Comparison of ENCODE assay signal across 8 mouse cellular contexts in genomic region chr17:34186885-34187260, GRCm38 (mm10). TPM values are rescaled to one million over a fixed set of nuclear protein-coding genes. Genes with fewer than 3 reads are reported as not detected.
DNase-seq lines count a peak whose midpoint lies in the region; ATAC-seq and TF ChIP-seq lines count a peak whose summit lies in the region.

No protein-coding gene starts in this region.

- H3K36me3 ChIP-seq in hindbrain, embryonic 14.5 days (replicated peaks; ENCODE audit: control insufficient read depth, insufficient read depth), result no peaks in the 10 kb centered on the region
- no peaks in the 10 kb centered on the region for H3K36me3 ChIP-seq in midbrain, embryonic 11.5 days (ENCODE audit: control insufficient read depth, insufficient read depth, low read length)

- H3K4me1 ChIP-seq in bone marrow, adult 2 months (ENCODE audit: control insufficient read depth, insufficient read depth, low read length), result peaks cover 2% of the 10 kb centered on the region
- H3K4me1 ChIP-seq in hindbrain, embryonic 14.5 days (replicated peaks; ENCODE audit: control insufficient read depth, insufficient read depth, low read length), result peaks cover 13% of the 10 kb centered on the region
- peaks cover 11% of the 10 kb centered on the region for H3K4me1 ChIP-seq in midbrain, embryonic 11.5 days (ENCODE audit: control insufficient read depth, insufficient read depth, low read length)

- under 1% methylated on average over 14 of the region's 14 CpGs for WGBS in bone marrow, adult 2 months
- 5% methylated on average over 14 of the region's 14 CpGs for WGBS in hindbrain, embryonic 14.5 days
- WGBS in midbrain, embryonic 11.5 days, result 5% methylated on average over 14 of the region's 14 CpGs

- peaks cover 57% of the 10 kb centered on the region for H3K27me3 ChIP-seq in hindbrain, embryonic 14.5 days (ENCODE audit: control insufficient read depth, insufficient read depth, low read length)
- H3K27me3 ChIP-seq in midbrain, embryonic 11.5 days (ENCODE audit: control insufficient read depth, insufficient read depth, low read length), result peaks cover 38% of the 10 kb centered on the region

- H3K4me3 ChIP-seq in bone marrow, adult 2 months (replicated peaks; ENCODE audit: control insufficient read depth, low read depth, low read length), result peak overlapping the region; percentile 97
- H3K4me3 ChIP-seq in hindbrain, embryonic 14.5 days (replicated peaks; ENCODE audit: low read length), result peak overlapping the region; percentile 36
- peak overlapping the region; percentile 30 for H3K4me3 ChIP-seq in midbrain, embryonic 11.5 days (ENCODE audit: low read depth, low read length)

- no peak for TF ChIP-seq POLR2A in bone marrow, adult 2 months (IDR thresholded peaks at IDR 0.05; ENCODE audit: borderline replicate concordance, control insufficient read depth, low read depth, low read length)

- H3K9ac ChIP-seq in hindbrain, embryonic 14.5 days, result peak overlapping the region; percentile 32; the same call in 1 of the 2 replicates
- H3K9ac ChIP-seq in midbrain, embryonic 11.5 days (ENCODE audit: low read length), result peak overlapping the region; percentile 33

- no peak for ATAC-seq in hindbrain, embryonic 14.5 days (ENCODE audit: low FRiP score)
- no peak for ATAC-seq in midbrain, embryonic 11.5 days (ENCODE audit: low FRiP score)

- peak overlapping the region; percentile 77 for H3K4me2 ChIP-seq in hindbrain, embryonic 14.5 days (replicated peaks)
- H3K4me2 ChIP-seq in midbrain, embryonic 11.5 days, result peak overlapping the region; percentile 55

- TF ChIP-seq CTCF in bone marrow, adult 2 months (IDR thresholded peaks at IDR 0.05; ENCODE audit: control insufficient read depth, insufficient read depth, low read length), result no peak

- no peaks in the 10 kb centered on the region for H3K9me3 ChIP-seq in hindbrain, embryonic 14.5 days (ENCODE audit: control insufficient read depth, low read length)
- H3K9me3 ChIP-seq in midbrain, embryonic 11.5 days (ENCODE audit: control insufficient read depth, low read length), result no peaks in the 10 kb centered on the region

- H3K27ac ChIP-seq in bone marrow, adult 2 months (ENCODE audit: control insufficient read depth, insufficient read depth, low read depth, low read length, poor library complexity), result peak overlapping the region; percentile 94
- no peak overlapping the region for H3K27ac ChIP-seq in hindbrain, embryonic 14.5 days
- H3K27ac ChIP-seq in midbrain, embryonic 11.5 days (ENCODE audit: low read depth, low read length), result no peak overlapping the region

- peak; percentile 57 for DNase-seq in heart, adult 8-10 months (ENCODE audit: low spot score)
- DNase-seq in heart, postnatal 4 days, result no peak
- no peak for DNase-seq in hindbrain, embryonic 14.5 days (ENCODE audit: low spot score)
- DNase-seq in midbrain, embryonic 11.5 days (ENCODE audit: low spot score, missing footprints), result no peak
- DNase-seq in cerebellum, postnatal 4 days (ENCODE audit: low spot score in 2 of 2), result no peak
- no peak for DNase-seq in urinary bladder, postnatal 36 days (ENCODE audit: low spot score in 2 of 2)
- no peak for DNase-seq in kidney, postnatal 14 days

RNA-seq across cellular contexts. Expression of gene Tap1, which starts 0.5 kb away (rescaled TPM):
- total RNA-seq in heart, adult 8-10 months (2022), result 1 to 10 TPM; 4.4 to 5.6 (median 4.7) TPM
- total RNA-seq in heart, postnatal 4 days (2021), result 1 to 10 TPM; 4.8 to 5.4 TPM
- 34.1 and 55.9 TPM in 2 replicates for polyA plus RNA-seq in bone marrow, adult 2 months (2011; ENCODE audit: insufficient read depth, insufficient read length, low replicate concordance, missing spikeins)
- 2.2 and 2.6 TPM in 2 replicates for polyA plus RNA-seq in hindbrain, embryonic 14.5 days (2014; fragmentation: Nextera tagmentation; extraction: Ambion mirVana)
- 0.77 and 1.7 TPM in 2 replicates for polyA plus RNA-seq in midbrain, embryonic 11.5 days (2014; fragmentation: Nextera tagmentation; extraction: Ambion mirVana)

RNA-seq across cellular contexts. Expression of gene Psmb9, which starts 0.7 kb away (rescaled TPM):
- total RNA-seq in heart, adult 8-10 months (2022), result 10 to 100 TPM in 2 of 4 experiments, 1 to 10 TPM in 2; 6.9 to 12.9 (median 8.7) TPM
- 1 to 10 TPM; 2.5 to 3.8 TPM for total RNA-seq in heart, postnatal 4 days (2021)
- polyA plus RNA-seq in bone marrow, adult 2 months (2011; ENCODE audit: insufficient read depth, insufficient read length, low replicate concordance, missing spikeins), result 111 and 156 TPM in 2 replicates
- 0.95 and 1.2 TPM in 2 replicates for polyA plus RNA-seq in hindbrain, embryonic 14.5 days (2014; fragmentation: Nextera tagmentation; extraction: Ambion mirVana)
- 1.0 and 1.3 TPM in 2 replicates for polyA plus RNA-seq in midbrain, embryonic 11.5 days (2014; fragmentation: Nextera tagmentation; extraction: Ambion mirVana)

RNA-seq across cellular contexts. Expression of gene Psmb8, which starts 10.6 kb away (rescaled TPM):
- 10 to 100 TPM; 10.7 to 15.1 (median 12.8) TPM for total RNA-seq in heart, adult 8-10 months (2022)
- total RNA-seq in heart, postnatal 4 days (2021), result 1 to 10 TPM; 3.7 to 7.0 TPM
- polyA plus RNA-seq in bone marrow, adult 2 months (2011; ENCODE audit: insufficient read depth, insufficient read length, low replicate concordance, missing spikeins), result 35.3 and 68.8 TPM in 2 replicates
- 3.6 and 3.8 TPM in 2 replicates for polyA plus RNA-seq in hindbrain, embryonic 14.5 days (2014; fragmentation: Nextera tagmentation; extraction: Ambion mirVana)
- polyA plus RNA-seq in midbrain, embryonic 11.5 days (2014; fragmentation: Nextera tagmentation; extraction: Ambion mirVana), result 1.8 and 2.1 TPM in 2 replicates

RNA-seq across cellular contexts. Expression of gene Tap2, which starts 16.5 kb away (rescaled TPM):
- total RNA-seq in heart, adult 8-10 months (2022), result 10 to 100 TPM; 21.4 to 25.3 (median 24.6) TPM
- total RNA-seq in heart, postnatal 4 days (2021), result 10 to 100 TPM; 10.7 to 12.3 TPM
- polyA plus RNA-seq in bone marrow, adult 2 months (2011; ENCODE audit: insufficient read depth, insufficient read length, low replicate concordance, missing spikeins), result 50.7 and 54.8 TPM in 2 replicates
- 0.72 and 1.6 TPM in 2 replicates for polyA plus RNA-seq in hindbrain, embryonic 14.5 days (2014; fragmentation: Nextera tagmentation; extraction: Ambion mirVana)
- polyA plus RNA-seq in midbrain, embryonic 11.5 days (2014; fragmentation: Nextera tagmentation; extraction: Ambion mirVana), result 0.27 and 0.63 TPM in 2 replicates

RNA-seq across cellular contexts. Expression of gene H2-DMb1, which starts 34.0 kb away (rescaled TPM):
- total RNA-seq in heart, adult 8-10 months (2022), result 1 to 10 TPM; 1.8 to 3.0 (median 2.4) TPM
- under 1 TPM; 0.26 to 0.68 TPM for total RNA-seq in heart, postnatal 4 days (2021)
- polyA plus RNA-seq in bone marrow, adult 2 months (2011; ENCODE audit: insufficient read depth, insufficient read length, low replicate concordance, missing spikeins), result 42.1 and 59.8 TPM in 2 replicates
- polyA plus RNA-seq in hindbrain, embryonic 14.5 days (2014; fragmentation: Nextera tagmentation; extraction: Ambion mirVana), result 0.72 and 0.76 TPM in 2 replicates
- 0.25 and 0.38 TPM in 2 replicates for polyA plus RNA-seq in midbrain, embryonic 11.5 days (2014; fragmentation: Nextera tagmentation; extraction: Ambion mirVana)

Comparison
In these comparisons a context has a peak if more than half of its experiments do, and no peak if none do; other contexts are left out.
1. H3K4me3 ChIP-seq: peak in every context shown above with its lines; median percentile 97 in bone marrow, adult 2 months; 36 in hindbrain, embryonic 14.5 days; 30 in midbrain, embryonic 11.5 days.
2. RNA of gene Psmb9, which starts 0.7 kb away (polyA plus RNA-seq): 111 to 156 TPM in bone marrow, adult 2 months; 1.0 to 1.3 TPM in midbrain, embryonic 11.5 days and 0.95 to 1.2 TPM in hindbrain, embryonic 14.5 days; every median in the first group is over 10 times any median in the second.